Mouse (Mus musculus) hindbrain, embryonic 16.5 days (tissue): ENCODE data around the gene Nup107. TPM values are rescaled to one million over a fixed set of nuclear protein-coding genes. Genes with fewer than 3 reads are reported as not detected.
"Not testable (repeated sequence)": the region's sequence is repeated elsewhere in the genome, so short reads cannot be mapped to it uniquely, and the experiment has no call there.

Source experiments
- ATAC-seq: fragments of 200-750 bp; cut with Nextera tagmentation; 2 replicates; pipeline ENCODE4 v1.8.0; 2017; ENCODE audit warnings: moderate TSS enrichment, moderate library complexity
- H3K27ac ChIP-seq: fragments of 300-500 bp; sonication (generic); 2 replicates; pipeline ENCODE4 v1.5.1; 2014; ENCODE audit warnings: low read depth, mild to moderate bottlenecking, control low read depth, low read length, moderate library complexity
- H3K27me3 ChIP-seq: fragments of 300-500 bp; sonication (generic); replicated peaks from 2 replicates; pipeline ENCODE4 v1.6.1; 2014; ENCODE audit warnings: low read length; ENCODE audit not compliant: control insufficient read depth, insufficient read depth
- H3K36me3 ChIP-seq: fragments of 300-500 bp; sonication (generic); 2 replicates; pipeline ENCODE4 v1.6.1; 2014; ENCODE audit warnings: mild to moderate bottlenecking, low read length, moderate library complexity, mixed read lengths; ENCODE audit not compliant: control insufficient read depth, insufficient read depth
- H3K4me1 ChIP-seq: fragments of 300-500 bp; sonication (generic); 2 replicates; pipeline ENCODE4 v1.6.1; 2014; ENCODE audit warnings: low read depth, low read length; ENCODE audit not compliant: control insufficient read depth, insufficient read depth
- H3K4me2 ChIP-seq: fragments of 300-500 bp; sonication (generic); 2 replicates; pipeline ENCODE4 v1.6.1; 2014; ENCODE audit warnings: mild to moderate bottlenecking, low read length, control low read depth, moderate library complexity
- H3K4me3 ChIP-seq: fragments of 300-500 bp; sonication (generic); 2 replicates; pipeline ENCODE4 v1.5.1; 2014; ENCODE audit warnings: mild to moderate bottlenecking, low read length, control low read depth, moderate library complexity
- H3K9ac ChIP-seq: fragments of 300-500 bp; sonication (generic); 2 replicates; pipeline ENCODE4 v1.6.1; 2014; ENCODE audit warnings: low read depth, mild to moderate bottlenecking, control low read depth, low read length, moderate library complexity
- H3K9me3 ChIP-seq: fragments of 300-500 bp; sonication (generic); 2 replicates; pipeline ENCODE4 v1.6.1; 2014; ENCODE audit warnings: mild to moderate bottlenecking, low read length, moderate library complexity; ENCODE audit not compliant: control insufficient read depth
- WGBS: fragments of 180-500 bp; shearing (Covaris S2); extraction: QIAGEN DNeasy Blood & Tissue Kit; methylation state at CpG from one replicate; pipeline ENCODE4 v1.1.7; 2014; 5-methylcytosine and 5-hydroxymethylcytosine counted together
- polyA plus RNA-seq: library from polyadenylated mRNA; unstranded; fragments of >200 nt; fragmentation: Nextera tagmentation; extraction: Ambion mirVana; gene quantifications from 2 replicates; pipeline ENCODE4 v1.2.1, GENCODE M21; 2015

Nup107 gene
- polyA plus RNA-seq, 1 experiment from 2014 or later: 32.0 TPM

DNA sequence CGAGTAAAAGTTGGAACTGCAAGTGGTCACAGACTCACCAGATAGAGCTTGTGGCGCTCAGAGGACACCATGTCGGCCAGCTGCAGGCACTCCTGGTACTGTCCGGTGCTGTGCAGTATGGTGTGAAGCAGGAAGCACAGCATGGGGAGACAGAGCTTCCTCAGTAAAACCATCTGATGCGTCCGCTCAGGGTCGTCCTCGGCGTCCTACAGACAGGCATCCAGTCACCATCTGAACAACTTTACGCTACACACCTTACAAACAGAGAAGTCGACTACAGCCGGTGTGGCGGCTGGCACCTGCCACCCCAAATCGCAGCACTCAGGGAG is 41.3 kb downstream of the Nup107 start:
- Histone ChIP-seq H3K4me1 (no peaks in the 10 kb centered on the region), H3K36me3 (peaks cover 4% of the 10 kb centered on the region), H3K9me3 (no peaks in the 10 kb centered on the region), H3K4me3 (no peak overlapping the region), H3K27me3 (no peaks in the 10 kb centered on the region), H3K27ac (no peak overlapping the region), H3K4me2 (no peak overlapping the region), H3K9ac (no peak overlapping the region)
- 97% methylated on average over 14 of the region's 14 CpGs for WGBS
- ATAC-seq: no peak

DNA sequence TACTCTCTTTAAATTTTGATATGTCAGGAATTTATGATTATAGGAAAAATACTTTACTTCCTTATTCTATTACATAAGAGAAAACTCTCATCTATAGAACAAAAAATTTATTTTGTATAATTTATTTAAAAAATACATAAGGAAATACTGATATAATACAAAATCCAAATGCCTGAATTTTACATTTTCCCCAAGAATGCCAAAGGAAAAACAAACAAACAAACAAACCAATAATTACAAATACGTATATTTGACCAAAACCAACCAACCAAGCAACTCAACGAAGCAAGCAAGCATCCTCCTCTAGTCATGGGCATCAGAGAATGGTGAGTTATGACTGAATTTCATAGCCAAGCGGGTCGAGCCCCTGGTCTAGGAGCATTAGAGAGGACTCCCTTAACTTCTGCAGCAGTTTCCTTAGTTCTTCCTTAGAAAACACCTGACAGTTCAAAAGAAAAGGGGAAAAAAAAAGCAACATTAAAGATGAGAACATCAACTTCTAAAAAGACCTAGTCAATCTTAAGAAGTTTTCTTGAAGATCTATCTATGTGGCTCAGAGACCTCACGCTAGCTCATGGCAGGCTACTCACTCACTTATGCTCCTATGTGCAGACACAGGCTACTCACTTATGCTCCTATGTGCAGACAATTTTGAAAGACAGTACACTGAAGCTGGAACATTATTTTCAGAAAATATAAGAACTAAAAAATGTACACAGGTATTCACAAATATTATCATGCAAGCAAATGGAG is 41.8 kb downstream of the Nup107 start:
- no peaks in the 10 kb centered on the region for H3K27me3 ChIP-seq
- 98% methylated on average over 5 of the region's 5 CpGs for WGBS
- H3K9ac ChIP-seq: no peak overlapping the region
- H3K9me3 ChIP-seq: no peaks in the 10 kb centered on the region
- no peak for ATAC-seq
- H3K4me3 ChIP-seq: no peak overlapping the region
- no peak overlapping the region for H3K27ac ChIP-seq
- no peaks in the 10 kb centered on the region for H3K4me1 ChIP-seq
- H3K4me2 ChIP-seq: no peak overlapping the region
- H3K36me3 ChIP-seq: peaks cover 4% of the 10 kb centered on the region

DNA sequence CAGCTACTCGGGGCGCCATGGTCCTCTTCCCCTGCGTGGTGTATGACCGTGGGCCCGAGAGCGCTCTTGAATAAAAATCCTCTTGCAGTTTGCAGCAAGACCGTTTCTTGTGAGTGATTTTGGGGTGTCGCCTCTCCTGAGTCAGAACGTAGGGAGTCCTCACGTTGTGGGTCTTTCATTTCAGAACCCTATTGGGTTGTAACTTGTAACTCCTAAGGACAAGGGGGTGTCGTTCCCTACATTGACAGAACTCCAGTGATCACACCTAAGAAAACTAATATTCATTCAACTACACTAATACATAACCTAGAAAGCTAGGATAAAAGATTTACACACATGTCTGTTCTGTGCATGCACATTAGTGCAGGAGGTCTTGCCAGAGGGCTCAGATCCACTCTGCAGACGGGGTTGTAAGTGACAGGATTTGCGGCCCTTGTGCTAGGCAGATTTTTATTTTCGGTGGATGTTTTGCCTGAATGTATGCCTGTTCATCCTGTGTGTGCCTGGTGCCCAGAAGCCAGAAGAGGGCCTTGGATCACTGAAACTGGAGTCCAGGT is 42.6 kb downstream of the Nup107 start:
- Histone ChIP-seq H3K9me3 (no peaks in the 10 kb centered on the region), H3K36me3 (peaks cover 4% of the 10 kb centered on the region), H3K27me3 (no peaks in the 10 kb centered on the region), H3K27ac (no peak overlapping the region), H3K4me3 (no peak overlapping the region), H3K4me1 (no peaks in the 10 kb centered on the region; the same call in 1 of the 2 replicates), H3K9ac (no peak overlapping the region), H3K4me2 (no peak overlapping the region)
- ATAC-seq: no peak
- WGBS: 95% methylated on average over 14 of the region's 14 CpGs

- Histone ChIP-seq H3K4me3 (no peak overlapping the region), H3K27me3 (no peaks in the 10 kb centered on the region), H3K9ac (no peak overlapping the region), H3K4me2 (no peak overlapping the region), H3K27ac (no peak overlapping the region), H3K4me1 (peaks cover 6% of the 10 kb centered on the region), H3K36me3 (peaks cover 4% of the 10 kb centered on the region), H3K9me3 (no peaks in the 10 kb centered on the region)
- ATAC-seq: no peak
- 98% methylated on average over 10 of the region's 10 CpGs for WGBS
Observed at GRCm38 (mm10) chr10:117749050-117749686, 43.3 kb downstream of the Nup107 start.

- Histone ChIP-seq H3K4me2 (no peak overlapping the region), H3K9me3 (no peaks in the 10 kb centered on the region), H3K27me3 (no peaks in the 10 kb centered on the region), H3K4me1 (peaks cover 12% of the 10 kb centered on the region), H3K4me3 (no peak overlapping the region), H3K27ac (no peak overlapping the region), H3K36me3 (peaks cover 4% of the 10 kb centered on the region; the same call in 1 of the 2 replicates), H3K9ac (no peak overlapping the region)
- ATAC-seq: no peak
- 87% methylated on average over 10 of the region's 10 CpGs for WGBS
Observed at GRCm38 (mm10) chr10:117748276-117749049, 44.0 kb downstream of the Nup107 start.

- WGBS: 94% methylated on average over 7 of the region's 7 CpGs
- ATAC-seq: no peak
- H3K27me3 ChIP-seq: no peaks in the 10 kb centered on the region
- no peak overlapping the region for H3K4me3 ChIP-seq
- peaks cover 12% of the 10 kb centered on the region for H3K4me1 ChIP-seq
- H3K4me2 ChIP-seq: no peak overlapping the region
- peaks cover 4% of the 10 kb centered on the region; the same call in 1 of the 2 replicates for H3K36me3 ChIP-seq
- no peaks in the 10 kb centered on the region for H3K9me3 ChIP-seq
- H3K9ac ChIP-seq: no peak overlapping the region
- no peak overlapping the region for H3K27ac ChIP-seq
Observed at GRCm38 (mm10) chr10:117747711-117748110, 44.8 kb downstream of the Nup107 start.

- Histone ChIP-seq H3K4me3 (peak within 1 kb of the TSS; percentile 49), H3K27me3 (no peaks in the 10 kb centered on the region), H3K9me3 (no peaks in the 10 kb centered on the region), H3K36me3 (peaks cover 4% of the 10 kb centered on the region; the same call in 1 of the 2 replicates), H3K4me1 (peaks cover 12% of the 10 kb centered on the region), H3K4me2 (peak within 1 kb of the TSS; percentile 60), H3K27ac (peak within 1 kb of the TSS; percentile 54), H3K9ac (peak within 1 kb of the TSS; percentile 66)
- WGBS: 14% methylated on average over 42 of the region's 46 CpGs
- ATAC-seq: peak; percentile 97
Observed at GRCm38 (mm10) chr10:117746297-117746883, 46.1 kb downstream of the Nup107 start, which contains the start of gene Slc35e3. Gene Slc35e3, minus strand, starts transcription at chr10:117746365.

DNA sequence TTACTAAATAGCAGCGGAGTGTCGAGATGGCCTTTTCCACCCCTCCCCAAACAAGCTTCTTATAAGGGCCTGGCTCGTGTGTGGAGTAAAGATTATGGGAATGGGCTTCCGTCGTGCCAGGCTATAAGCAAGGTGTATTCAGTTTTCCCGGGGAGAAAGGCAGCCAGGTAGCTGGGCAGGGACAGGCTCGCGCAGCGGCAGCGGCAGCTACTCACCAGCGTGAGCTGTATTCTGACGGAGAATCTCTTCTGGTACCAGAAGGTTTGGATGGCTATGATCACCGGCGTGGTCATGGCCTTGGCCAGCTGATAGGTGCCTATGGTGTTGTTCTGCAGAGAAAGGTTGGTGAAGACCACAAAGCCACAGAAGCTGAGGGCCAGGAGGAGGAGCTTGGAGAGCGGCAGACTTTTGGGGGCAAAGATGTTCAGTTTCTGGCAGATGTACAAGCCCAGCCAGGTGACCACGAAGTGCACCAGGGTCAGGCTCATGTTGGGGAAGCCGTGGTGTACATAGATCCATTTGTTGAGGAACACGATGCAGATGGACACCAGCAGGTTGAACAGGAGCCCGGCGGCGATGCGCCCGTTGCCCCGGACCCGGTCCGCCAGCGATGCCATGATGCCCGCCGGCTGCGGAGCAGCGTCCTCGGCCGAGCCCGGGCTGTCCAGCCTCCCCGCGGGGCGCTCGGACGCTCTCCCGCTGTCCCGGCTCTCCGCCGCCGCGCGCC is 46.8 kb downstream of the Nup107 start:
- under 1% methylated on average over 14 of the region's 46 CpGs for WGBS
- not testable (repeated sequence) for H3K36me3 ChIP-seq, H3K9me3 ChIP-seq, H3K27me3 ChIP-seq
- peak; percentile 74 for ATAC-seq
- Histone ChIP-seq H3K4me1 (peaks cover 12% of the 10 kb centered on the region), H3K9ac (peak overlapping the region; percentile 66), H3K27ac (0 out of 2 replicates have a peak overlapping the region, but pooled peaks have one; percentile 0), H3K4me2 (peak overlapping the region; percentile 49), H3K4me3 (peak overlapping the region; percentile 49)
